Mouse (Mus musculus) activated CD4-positive, CD25-positive, alpha-beta regulatory T cell, adult 4 months (primary cell): ENCODE measurements around the gene Trpc5os. TPM values are rescaled to one million over a fixed set of nuclear protein-coding genes. Genes with fewer than 3 reads are reported as not detected.

Experiments used
- ATAC-seq: one replicate; pipeline ENCODE4 v1.8.0; 2017
- polyA plus RNA-seq, 2 experiments: library from polyadenylated mRNA; unstranded; fragments of 100-300 nt; shearing (Covaris generic); gene quantifications; one replicate each; pipeline ENCODE4 v1.2.1; 2017

The Trpc5os gene
- under 1 TPM in 1 of 2 experiments, not detected in 1; 0.22 TPM for polyA plus RNA-seq

DNA sequence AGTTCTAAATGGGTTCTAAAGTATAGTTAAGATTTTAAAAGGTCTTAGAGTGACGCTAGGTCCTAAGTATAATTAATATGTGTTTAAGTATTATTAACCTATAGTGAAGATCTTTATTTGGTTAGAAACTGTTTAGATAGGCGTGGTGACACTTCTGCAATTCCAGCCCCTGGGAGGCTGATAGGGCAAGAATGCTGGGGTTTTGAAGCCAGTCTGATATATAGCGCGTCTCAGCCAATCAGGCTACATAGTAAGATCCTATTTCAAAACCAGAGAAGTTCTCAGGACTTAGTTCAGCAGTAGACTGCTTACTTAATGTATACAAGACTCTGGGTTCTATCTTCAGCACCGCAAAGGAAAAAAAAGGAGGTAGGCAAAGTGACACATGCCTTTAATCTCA is at the start of gene Trpc5os:
TSS of gene Trpc5os (plus strand) at position 301 of the 400 bp plus-strand sequence.
- no peak for ATAC-seq

- ATAC-seq = no peak
Measured at GRCm38 (mm10) chrX:144408036-144408435, 48.3 kb upstream of the Trpc5os start.

DNA sequence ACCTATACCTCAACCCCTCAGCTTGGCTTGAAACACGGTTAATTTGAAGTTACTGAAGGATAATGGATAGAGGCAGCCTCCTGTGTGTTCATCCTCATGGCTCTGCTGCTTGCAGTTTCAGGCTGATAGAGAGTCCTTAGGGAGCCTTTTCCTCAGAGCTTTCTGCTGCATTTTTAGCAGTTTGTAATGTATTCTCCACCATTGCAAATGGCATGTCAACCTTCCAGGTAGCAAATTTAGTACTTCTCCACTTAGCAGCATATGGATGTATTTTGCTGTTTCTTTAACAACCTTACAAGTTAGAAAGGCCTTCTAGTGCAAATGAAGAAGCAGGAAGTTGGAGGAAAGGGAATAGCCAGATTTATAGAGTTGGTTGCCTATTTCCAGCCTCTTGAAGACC is 36.1 kb upstream of the Trpc5os start:
- no peak for ATAC-seq

DNA sequence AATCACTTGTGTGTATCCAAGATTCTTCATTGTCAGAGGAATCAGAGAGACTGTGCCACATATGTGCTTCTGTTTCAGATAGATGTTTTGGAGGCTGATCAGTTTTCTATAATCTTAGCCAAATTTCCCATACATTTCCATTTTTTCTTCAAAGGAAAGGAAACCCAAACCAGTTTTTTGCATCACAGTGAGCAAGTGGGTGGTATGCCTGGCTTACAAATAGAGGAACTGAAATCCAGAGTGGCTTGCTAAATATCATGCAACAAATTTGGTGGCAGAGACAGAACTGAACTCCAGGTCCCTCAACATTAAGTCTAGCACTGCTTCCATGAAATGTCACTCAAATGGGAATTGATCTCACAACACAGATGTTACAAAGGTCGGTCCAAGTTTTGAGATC is 35.3 kb upstream of the Trpc5os start:
- ATAC-seq = no peak

DNA sequence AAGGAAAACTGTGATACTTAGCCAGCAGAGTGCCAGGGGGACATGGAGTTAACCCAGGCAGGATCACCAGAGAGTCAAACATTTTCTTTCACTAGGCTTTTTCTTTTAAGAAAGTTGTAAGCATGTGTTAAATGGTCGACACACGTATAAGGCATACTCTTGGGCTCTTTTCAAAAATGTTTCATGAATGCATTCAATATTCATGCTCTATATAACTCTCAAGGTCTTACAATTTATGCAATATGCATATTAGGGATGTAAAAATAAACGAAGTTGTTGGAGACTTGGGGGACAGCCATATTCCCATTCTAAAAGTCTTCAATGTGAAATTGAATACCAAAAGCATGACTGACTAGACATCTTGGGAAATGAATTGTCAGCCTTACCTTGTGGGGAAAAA is 32.5 kb upstream of the Trpc5os start:
- ATAC-seq = no peak

DNA sequence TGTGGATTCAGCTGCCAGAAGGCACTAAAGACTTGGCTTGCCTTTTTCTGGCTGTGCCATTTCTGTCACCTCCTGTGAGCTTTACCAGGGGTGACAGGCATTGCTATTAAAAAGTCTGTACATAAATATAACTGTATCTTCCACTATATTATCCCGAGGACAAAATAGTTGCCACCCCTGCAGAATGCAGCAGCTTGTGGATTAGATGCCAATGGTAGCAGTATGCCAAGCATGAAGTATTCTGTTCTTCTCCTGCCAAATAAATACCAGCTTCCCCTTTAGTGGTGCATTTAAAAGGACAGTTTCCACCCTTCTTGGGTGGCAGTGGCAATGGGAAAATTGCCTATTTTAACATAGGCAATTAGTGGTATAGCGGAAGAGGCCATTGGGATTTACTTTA is 8.0 kb downstream of the Trpc5os start:
- no peak for ATAC-seq

- no peak for ATAC-seq
Measured at GRCm38 (mm10) chrX:144491394-144491793, 35.0 kb downstream of the Trpc5os start.

GRCm38 (mm10) chrX:144523239-144523638 is 66.9 kb downstream of the Trpc5os start:
- no peak for ATAC-seq

- peak; percentile 96 for ATAC-seq
Measured at GRCm38 (mm10) chrX:144526042-144526441, 69.7 kb downstream of the Trpc5os start.

Other genes with a start within 250 kb of the Trpc5os start
- 1 to 10 TPM; 7.2 to 8.4 TPM for gene Alg13, start 138.8 kb upstream of the Trpc5os start, polyA plus RNA-seq
- gene Trpc5, start 231.6 kb downstream of the Trpc5os start, polyA plus RNA-seq = not detected
- not detected for gene Rtl4, start 232.3 kb downstream of the Trpc5os start, polyA plus RNA-seq